Mouse (Mus musculus) ES-Bruce4 (cell line): Measurements from ENCODE around the gene Adgrf2.

Source experiments
- CTCF ChIP-seq: IDR thresholded peaks from one replicate; pipeline ENCODE4 v1.8.1; 2011; ENCODE audit warnings: low read depth, low read length
- EP300 ChIP-seq: IDR thresholded peaks from 2 replicates; pipeline ENCODE4 v1.6.1; 2011; ENCODE audit warnings: low read depth, low read length; ENCODE audit not compliant: insufficient read depth
- POLR2A ChIP-seq: IDR thresholded peaks from one replicate; pipeline ENCODE4 v1.8.1; 2011; ENCODE audit warnings: low read length; ENCODE audit not compliant: insufficient read depth

GRCm38 (mm10) chr17:42710717-42711116, 31.3 kb downstream of the Adgrf2 start:
- no peak for TF ChIP-seq CTCF
- no peak for TF ChIP-seq EP300
- TF ChIP-seq POLR2A: no peak
